Mouse (Mus musculus) liver, adult (tissue): ENCODE results near the gene Ror2.

Experiments
- GATA4 ChIP-seq: IDR thresholded peaks from 2 replicates; pipeline ENCODE4 v1.6.1; 2014; ENCODE audit warnings: mild to moderate bottlenecking, low read length; ENCODE audit not compliant: insufficient replicate concordance

Gene Ror2

DNA sequence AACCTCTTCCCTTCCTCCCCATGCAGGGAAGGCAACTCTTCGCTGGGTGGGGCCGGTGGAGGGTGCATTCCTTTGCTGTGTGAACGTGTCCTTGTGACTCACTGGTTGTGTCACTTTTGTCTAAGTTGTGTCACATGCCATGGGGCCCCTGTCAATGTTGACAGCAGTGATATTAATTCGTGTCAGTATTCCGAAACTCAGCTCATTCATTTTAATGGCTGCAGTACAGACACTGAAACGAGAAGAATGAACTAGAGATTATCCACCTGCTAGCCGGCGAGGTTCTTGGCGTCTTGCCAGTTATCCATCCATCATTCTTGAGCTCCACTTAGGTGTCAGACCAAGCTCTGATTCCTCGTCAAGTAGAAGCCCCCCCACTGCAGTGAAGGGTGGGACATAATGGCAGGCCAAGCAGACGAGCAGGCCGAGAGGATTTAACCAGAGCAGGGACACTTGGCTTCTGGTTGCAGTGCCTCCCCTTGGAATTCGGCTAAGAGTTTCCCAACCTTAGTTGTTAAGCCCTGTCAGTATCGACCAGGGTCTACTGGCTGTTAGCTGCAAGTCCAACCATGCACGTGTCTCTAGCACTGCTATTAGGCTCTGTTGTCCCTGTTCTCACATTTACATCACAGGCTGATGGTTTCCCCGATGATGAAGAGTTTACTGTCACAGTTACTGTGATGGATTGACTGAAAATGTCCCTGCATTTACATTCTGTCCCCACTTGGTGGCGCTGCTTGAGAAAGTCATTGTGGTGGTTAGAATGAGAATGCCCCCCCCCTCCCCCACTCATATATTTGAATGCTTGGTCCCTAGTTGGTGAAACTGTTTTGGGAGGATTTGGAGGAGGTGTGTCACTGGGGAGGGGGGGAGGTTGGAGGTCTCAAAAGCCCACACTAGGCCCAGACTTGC is 185.9 kb downstream of the Ror2 start:
- TF ChIP-seq GATA4 = no peak

- TF ChIP-seq GATA4 = peak; percentile 69; the same call in 1 of the 2 replicates
Measured at GRCm38 (mm10) chr13:53096615-53097014, 189.3 kb downstream of the Ror2 start.

DNA sequence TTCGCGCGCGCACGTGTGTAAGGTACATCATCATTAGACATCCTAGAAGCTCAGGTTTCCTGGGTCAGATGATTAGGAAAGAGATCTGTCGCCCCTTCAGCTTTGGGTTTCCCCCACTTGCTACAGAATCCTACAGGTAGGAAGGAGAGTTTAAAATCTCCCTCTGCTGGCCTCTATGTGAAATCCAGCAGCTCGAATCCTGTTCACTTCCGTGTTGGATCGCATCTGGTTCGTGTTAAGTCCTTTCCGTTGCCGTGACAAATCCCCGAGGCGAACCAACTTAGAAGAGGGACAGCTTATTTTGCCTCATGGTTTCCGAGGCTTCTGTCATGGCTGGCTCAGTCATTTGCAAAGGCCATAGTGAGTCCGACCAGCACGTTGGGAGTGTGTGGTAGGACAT is 190.7 kb downstream of the Ror2 start:
- no peak for TF ChIP-seq GATA4

GRCm38 (mm10) chr13:53094658-53095057 is 191.3 kb downstream of the Ror2 start:
- TF ChIP-seq GATA4 = no peak

DNA sequence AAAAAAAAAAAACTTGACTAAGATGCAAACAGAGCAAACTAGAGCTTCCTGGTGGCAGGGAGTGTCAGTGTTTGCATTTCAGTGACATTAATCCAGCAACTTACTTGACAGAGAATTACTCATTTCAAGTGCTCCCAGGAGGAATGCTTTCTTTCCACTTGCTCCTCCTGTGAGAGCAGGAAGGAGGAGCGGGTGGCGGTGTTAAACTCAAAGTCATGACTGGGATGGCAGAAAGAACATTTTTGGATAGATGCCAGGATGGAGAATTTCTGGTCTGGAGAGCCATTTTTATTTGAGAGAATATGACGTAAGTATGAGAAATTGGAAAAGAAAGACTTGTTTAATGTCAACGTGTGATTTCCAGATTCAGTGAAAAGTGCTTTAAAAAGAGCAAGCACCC is 192.5 kb downstream of the Ror2 start:
- no peak for TF ChIP-seq GATA4

DNA sequence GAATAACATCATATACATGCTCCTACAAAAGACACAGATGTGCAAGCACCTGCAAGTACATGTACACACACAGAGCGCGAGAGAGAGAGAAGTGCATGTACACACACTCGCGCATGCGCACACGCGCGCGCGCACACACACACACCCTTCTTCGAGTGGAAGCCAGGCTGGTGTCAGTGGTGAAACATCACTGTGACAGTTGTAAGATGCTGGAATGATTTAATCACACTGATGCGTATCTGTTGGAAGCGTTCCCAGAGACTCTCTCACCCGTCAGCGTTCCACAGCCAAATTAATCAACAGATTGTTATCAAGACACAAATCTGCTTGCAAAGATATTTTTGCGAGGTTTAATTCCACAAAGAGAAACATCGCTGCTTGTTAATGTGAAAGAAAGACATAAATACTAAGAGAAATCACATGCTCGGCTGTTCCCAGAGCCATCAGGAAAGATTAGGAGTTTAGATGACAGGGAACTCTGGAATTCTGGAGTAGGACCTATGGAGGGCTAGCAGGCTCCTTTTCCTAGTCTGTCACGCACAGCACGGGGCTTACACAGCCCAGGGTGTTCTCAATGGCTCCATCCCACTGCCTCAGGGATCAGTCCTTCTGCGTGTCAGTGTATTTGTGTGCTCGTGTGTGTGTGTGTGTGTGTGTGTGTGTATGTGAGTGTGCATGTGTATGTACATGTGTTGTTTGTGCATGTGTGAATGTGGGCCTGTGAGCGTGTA is 199.2 kb downstream of the Ror2 start:
- TF ChIP-seq GATA4 = no peak

DNA sequence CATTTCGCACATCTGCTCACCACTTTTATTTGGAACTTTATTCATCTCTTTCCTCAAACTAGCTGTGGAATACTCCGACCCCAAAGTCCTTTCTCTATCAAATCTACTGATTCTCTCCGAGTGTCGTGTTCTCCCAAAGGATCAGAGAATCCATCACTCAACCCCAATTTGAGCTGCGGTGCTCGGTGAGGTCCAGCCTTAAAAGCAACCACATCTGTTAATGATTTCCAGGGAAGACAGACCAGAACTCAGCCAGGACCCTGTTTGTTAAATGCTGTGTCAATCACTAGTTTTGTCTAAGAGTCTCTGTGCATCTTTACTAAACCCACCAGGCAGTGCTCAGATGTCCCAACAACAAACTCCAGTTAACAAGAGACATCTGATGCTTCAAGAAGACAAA is 204.1 kb downstream of the Ror2 start:
- TF ChIP-seq GATA4 = no peak

DNA sequence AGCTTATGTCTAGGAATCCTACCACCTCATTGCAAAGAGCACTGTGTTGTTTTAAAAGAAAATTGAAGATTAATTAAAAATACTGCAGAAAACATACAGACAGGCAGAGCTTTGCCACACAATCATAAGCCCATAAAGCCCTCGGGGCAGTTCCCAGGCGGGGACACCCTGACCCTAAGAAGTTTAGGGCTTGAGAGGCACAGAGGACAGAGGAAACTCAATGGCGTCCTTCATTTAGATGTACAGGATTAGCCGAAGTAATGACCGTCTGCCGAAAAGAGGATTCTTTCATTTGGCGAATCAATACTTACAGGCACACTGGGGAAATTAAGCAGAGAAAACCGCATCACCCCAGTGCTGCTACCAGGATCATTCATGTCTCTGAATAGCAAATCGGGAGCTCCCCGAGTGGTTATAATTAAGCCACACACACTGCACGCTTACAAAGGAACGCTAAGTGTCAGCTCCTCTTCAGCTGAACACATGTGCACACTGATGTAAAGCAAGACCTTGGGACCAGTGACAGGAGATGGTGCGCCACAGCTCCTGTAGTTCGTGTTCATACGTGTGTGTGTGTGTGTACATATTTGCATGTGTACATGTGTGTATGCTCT is 208.1 kb downstream of the Ror2 start:
- TF ChIP-seq GATA4 = no peak

GRCm38 (mm10) chr13:53075006-53075405 is 210.9 kb downstream of the Ror2 start:
- TF ChIP-seq GATA4 = no peak

GRCm38 (mm10) chr13:53069076-53069690 is 216.7 kb downstream of the Ror2 start:
- no peak for TF ChIP-seq GATA4

- TF ChIP-seq GATA4 = no peak
Measured at GRCm38 (mm10) chr13:53068461-53068860, 217.5 kb downstream of the Ror2 start.

DNA sequence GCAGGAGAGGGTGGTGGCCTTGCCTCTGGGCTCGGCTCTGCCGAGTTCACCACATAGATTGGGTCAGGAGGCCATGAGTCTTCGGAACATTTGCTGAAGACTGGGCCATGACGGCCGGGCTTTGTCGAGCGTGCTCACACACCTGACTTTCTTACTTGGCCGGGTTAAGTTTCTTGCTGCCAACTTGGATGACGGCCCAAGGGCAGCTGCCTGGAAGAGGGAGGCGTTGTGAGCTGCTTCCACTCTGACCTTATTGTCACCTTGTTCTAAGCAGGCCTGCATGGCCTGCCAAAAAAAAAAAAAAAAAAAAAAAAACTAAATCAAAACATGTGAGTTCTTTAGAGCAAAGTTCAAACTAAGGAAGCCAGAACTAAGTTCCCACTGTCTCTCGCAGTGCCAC is 218.0 kb downstream of the Ror2 start:
- no peak for TF ChIP-seq GATA4

DNA sequence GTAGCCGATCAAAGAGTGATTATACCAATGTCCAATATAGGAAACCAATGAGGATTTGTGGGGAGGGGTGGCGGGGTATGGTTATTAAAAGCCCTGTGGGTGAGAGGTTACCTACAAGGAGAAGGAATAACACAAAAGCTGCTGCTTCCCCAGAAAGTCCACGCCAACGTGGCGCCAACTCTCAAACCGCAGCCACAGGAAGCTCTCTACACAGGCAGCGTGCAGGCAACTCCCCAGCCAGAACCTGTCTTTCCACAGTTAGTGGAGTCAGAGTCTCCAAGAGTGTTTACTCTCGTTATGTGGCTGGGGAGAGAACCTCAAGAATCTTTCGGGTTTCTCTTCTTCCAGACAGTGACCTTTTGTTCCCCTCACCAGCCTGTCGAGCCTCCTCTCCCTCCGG is 220.8 kb downstream of the Ror2 start:
- TF ChIP-seq GATA4 = no peak

DNA sequence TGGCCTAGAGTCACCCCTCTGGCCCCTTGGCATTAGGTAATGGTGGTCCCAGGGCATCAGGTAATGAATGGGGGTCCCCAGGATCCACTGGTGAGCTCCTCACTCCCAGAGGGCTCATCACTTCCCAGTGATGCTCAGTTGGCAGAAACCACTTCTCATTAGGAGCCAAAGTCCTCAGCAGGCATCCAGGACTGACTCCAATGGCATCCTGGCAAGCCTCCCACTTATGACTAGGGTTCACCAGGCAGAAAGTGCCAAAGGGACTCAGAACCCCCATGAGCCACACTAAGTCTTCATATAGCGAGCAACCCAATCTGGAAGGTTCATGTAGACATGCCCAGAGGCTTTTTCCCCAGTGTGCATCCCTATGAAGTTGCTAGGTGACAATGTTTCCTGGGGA is 221.2 kb downstream of the Ror2 start:
- no peak for TF ChIP-seq GATA4
